Mouse (Mus musculus): ENCODE measurements around the gene Rnd2. TPM values are rescaled to one million over a fixed set of nuclear protein-coding genes. Genes with fewer than 3 reads are reported as not detected.
"Not testable (repeated sequence)": the region's sequence is repeated elsewhere in the genome, so short reads cannot be mapped to it uniquely, and the experiment has no call there.

Gene Rnd2
- total RNA-seq, 4 experiments from 2014 or later: 156 to 190 (median 176) TPM

GRCm38 (mm10) chr11:101468263-101468688, 3.5 kb downstream of the Rnd2 start:
- peak in 1 of 2 experiments; percentile 23 for DNase-seq (ENCODE audit: low spot score in 2 of 2)

DNA sequence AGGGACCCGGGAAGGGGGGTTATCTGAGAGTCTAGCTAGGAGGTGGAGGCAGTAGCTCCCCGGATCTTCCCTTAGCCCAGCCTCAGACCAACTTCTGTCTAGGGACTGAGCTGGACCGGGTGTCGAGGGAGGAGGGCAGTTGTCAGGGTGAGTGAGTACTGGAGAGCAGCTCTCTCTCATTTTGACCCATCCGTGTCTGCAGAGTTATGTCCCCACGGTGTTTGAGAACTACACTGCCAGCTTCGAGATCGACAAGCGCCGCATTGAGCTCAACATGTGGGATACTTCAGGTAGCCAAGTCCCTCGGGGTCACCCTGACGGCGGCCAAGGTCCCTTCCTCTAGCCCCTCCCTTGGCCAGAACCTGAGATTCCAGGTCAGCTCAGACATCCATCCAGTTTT, 3.9 kb downstream of the Rnd2 start:
- no peak for DNase-seq (ENCODE audit: low spot score in 2 of 2)

GRCm38 (mm10) chr11:101469155-101469554, 4.4 kb downstream of the Rnd2 start:
- DNase-seq (ENCODE audit: low spot score in 2 of 2): no peak

DNA sequence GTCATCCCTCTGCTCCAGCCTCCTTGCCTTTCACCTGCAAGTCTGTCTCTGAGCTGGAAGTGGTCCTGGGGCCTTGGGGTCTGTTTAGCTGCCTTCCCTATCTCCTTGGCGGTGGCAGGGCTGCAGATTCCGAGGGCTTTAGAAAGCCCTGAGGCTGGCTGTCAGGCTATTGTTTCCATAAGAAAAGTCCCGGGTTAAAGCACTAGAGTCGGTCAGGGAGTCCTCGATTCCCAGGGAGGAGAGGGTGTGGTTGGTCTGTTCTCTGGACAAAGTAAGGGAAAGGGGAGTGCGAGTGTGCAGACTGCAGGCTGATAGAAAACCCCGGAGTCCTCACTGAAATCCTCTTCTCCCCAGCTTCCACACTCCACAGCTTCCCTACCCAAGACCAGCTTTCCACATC, 5.4 kb downstream of the Rnd2 start:
- DNase-seq (ENCODE audit: low spot score in 2 of 2): no peak

DNA sequence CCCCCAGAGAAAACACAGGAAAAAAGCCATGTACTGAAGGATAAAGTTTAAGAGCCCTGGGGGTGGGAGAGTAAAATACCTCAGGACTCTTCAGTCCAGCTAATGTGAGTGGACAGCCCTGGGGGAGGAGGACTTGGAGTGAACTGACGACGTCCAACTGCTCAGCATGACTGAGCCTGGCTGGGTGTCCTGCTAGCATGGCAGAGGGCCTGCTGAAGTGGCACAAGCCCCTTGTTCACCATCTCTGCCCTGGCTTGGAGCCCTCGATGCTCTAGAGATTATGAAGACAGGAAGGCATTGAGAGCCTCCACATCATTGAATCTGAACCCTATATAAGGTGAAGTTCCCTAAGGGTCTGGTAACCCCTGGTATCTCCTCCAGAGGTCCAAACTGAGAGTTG, 7.1 kb downstream of the Rnd2 start:
- no peak for DNase-seq (ENCODE audit: low spot score in 2 of 2)

DNA sequence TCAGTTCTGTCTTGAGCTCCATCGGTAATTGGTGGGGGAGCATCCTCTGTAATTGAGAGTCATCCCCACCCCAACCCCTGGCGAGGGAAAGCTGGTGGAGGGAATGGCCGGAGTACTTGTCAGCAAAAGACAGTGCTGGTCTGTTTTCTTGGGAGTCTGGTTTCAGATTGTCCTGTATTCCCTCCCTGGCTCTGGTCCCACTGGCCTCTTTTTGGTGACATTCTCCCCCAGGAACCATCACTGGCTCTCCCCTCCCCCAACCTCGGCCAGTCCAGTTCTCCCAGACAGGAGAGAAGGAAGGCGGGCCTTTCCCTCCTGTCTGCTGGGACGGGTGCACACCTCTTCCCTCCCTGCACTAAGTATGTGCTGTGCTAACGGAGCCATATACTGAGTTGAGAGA, 7.5 kb downstream of the Rnd2 start:
- no peak for DNase-seq (ENCODE audit: low spot score in 2 of 2)

- not testable (repeated sequence) for DNase-seq (ENCODE audit: low spot score in 2 of 2)
Observed at GRCm38 (mm10) chr11:101473686-101474085, 8.9 kb downstream of the Rnd2 start.

GRCm38 (mm10) chr11:101474298-101474697, 9.5 kb downstream of the Rnd2 start:
- no peak for DNase-seq (ENCODE audit: low spot score in 2 of 2)

DNA sequence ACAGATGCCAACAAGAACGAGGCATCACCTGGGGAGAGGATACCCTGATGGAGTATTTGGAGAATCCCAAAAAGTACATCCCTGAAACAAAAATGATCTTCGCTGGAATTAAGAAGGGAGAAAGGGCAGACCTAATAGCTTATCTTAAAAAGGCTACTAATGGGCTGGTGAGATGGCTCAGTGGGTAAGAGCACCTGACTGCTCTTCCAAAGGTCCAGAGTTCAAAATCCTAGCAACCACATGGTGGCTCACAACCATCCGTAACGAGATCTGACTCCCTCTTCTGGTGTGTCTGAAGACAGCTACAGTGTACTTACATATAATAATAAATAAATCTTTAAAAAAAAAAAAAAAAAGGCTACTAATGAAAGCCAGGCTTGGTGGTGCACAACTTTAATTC, 11.6 kb downstream of the Rnd2 start:
- DNase-seq (ENCODE audit: low spot score in 2 of 2): not testable (repeated sequence)

GRCm38 (mm10) chr11:101477194-101477551, 12.4 kb downstream of the Rnd2 start:
- DNase-seq (ENCODE audit: low spot score in 2 of 2): no peak

- DNase-seq (ENCODE audit: low spot score in 2 of 2): no peak
Observed at GRCm38 (mm10) chr11:101477552-101478211, 12.9 kb downstream of the Rnd2 start.

DNA sequence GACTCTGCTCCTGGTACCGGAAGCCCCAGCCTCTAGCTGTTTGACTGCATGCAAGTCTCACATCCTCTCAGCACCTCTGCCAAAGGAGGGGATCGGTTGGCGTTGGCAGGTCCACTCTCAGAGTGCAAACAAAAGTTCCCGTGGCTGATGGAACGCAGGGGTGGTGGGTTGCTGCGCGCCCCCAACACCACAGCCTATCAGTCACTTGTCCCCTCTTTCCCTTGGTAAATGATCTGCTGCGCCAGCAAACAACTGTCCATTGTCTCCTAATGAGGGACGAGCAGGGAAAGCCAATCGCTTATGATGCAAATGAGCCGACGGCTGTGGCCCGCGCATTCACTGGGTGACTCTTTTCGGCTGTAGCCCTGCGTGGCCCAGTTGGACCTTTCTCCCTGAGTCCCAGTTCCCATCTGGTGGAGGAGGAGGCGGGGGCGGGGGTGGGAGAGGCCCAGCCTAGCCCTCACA, 14.4 kb downstream of the Rnd2 start:
- DNase-seq (ENCODE audit: low spot score in 2 of 2): no peak

GRCm38 (mm10) chr11:101480912-101481311, 16.1 kb downstream of the Rnd2 start:
- no peak for DNase-seq (ENCODE audit: low spot score in 2 of 2)

GRCm38 (mm10) chr11:101483804-101484203, 19.0 kb downstream of the Rnd2 start:
- no peak for DNase-seq (ENCODE audit: low spot score in 2 of 2)

GRCm38 (mm10) chr11:101484245-101484644, 19.4 kb downstream of the Rnd2 start:
- DNase-seq (ENCODE audit: low spot score in 2 of 2): no peak

- DNase-seq (ENCODE audit: low spot score in 2 of 2): no peak
Observed at GRCm38 (mm10) chr11:101484814-101485213, 20.0 kb downstream of the Rnd2 start.

DNA sequence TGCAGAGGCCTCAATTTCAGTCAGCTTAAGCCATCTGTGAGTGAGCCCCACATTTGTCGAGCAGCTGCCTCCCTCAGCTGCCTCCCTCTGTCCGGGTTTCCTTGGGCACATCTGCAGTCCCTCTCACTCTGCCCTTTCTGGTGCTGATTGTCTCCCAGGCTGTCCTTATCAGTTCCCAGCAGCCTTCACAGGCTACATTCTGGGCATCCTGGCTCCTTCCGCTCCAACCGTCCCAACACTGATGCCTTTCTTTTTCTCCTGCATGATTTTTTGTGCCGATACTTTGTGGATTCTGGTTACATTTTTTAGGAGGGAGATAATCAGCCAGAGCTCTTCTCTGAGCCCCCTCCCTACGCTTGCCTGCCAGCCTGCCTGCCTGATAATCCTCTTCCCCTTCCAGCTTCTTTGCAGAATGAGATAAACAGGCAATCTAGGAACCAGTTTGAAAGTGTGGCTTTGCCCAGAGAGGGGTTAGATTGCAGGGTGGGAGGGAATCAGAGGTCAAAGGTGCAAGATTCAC, 20.8 kb downstream of the Rnd2 start:
- DNase-seq (ENCODE audit: low spot score in 2 of 2): no peak

- DNase-seq (ENCODE audit: low spot score in 2 of 2): no peak
Observed at GRCm38 (mm10) chr11:101486126-101486525, 21.3 kb downstream of the Rnd2 start.

DNA sequence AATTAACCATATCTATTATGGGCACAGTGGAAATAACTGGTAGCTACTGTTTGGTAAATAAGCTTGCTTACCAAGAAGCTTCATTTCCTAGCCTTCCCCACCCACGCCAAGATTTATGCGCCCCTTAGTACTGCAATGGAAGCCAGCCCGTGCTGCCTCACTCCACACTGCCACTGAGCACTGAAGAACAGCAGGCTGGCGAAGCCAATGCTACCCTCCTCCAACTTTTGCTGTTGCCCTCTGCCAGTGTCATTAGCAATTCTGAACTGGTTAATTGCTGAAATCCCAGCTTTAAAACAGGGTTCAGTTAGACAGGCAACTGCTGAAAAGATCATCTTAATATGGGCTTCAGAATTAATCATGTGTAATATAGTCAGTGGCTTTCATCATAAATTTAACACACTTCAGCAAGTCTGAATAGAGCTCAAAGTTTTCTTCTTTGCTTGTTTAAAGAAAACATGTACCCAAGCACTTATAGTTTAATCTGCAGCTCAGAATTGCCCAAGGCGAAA, 41.5 kb downstream of the Rnd2 start:
- no peak for DNase-seq (ENCODE audit: low spot score in 2 of 2)

GRCm38 (mm10) chr11:101507090-101507489, 42.3 kb downstream of the Rnd2 start:
- no peak for DNase-seq (ENCODE audit: low spot score in 2 of 2)

DNA sequence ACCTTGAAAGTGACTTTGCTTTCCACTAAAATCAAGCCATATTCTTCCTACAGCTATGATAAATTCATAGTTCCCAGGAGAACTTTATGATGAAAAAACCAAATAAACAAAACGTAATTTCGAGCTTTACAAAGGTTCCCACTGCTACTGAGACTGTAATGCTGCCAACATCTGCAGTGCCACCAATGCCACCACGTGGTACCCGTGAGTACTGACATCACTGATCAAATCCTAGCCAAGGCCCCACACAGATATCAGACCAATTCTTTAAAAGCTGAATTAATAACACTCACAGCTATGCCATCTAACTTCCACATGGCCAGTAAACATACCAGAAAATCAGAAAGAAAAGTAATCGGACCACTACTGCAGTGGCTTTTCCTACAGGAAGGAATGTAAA, 54.1 kb downstream of the Rnd2 start:
- DNase-seq (ENCODE audit: low spot score in 2 of 2): no peak

- no peak for DNase-seq (ENCODE audit: low spot score in 2 of 2)
Observed at GRCm38 (mm10) chr11:101519364-101519763, 54.6 kb downstream of the Rnd2 start.
